Mouse (Mus musculus) heart, adult 2 months (tissue): ENCODE data around the gene A1cf.

Experiments
- CTCF ChIP-seq: fragments of 200-600 bp; IDR thresholded peaks from 2 replicates; pipeline ENCODE4 v1.8.1; 2022; ENCODE audit warnings: antibody characterized with exemption, mild to moderate bottlenecking, moderate library complexity
- EP300 ChIP-seq: fragments of 200-500 bp; IDR thresholded peaks from 2 replicates; pipeline ENCODE4 v1.6.1; 2011; ENCODE audit warnings: low read depth, low read length, control low read depth; ENCODE audit not compliant: insufficient read depth
- POLR2A ChIP-seq: fragments of 200-500 bp; IDR thresholded peaks from 2 replicates; pipeline ENCODE4 v1.6.1; 2011; ENCODE audit warnings: mild to moderate bottlenecking, low read depth, low read length, control low read depth; ENCODE audit not compliant: insufficient read depth

- peak; percentile 61 for TF ChIP-seq CTCF
- TF ChIP-seq POLR2A = no peak
- TF ChIP-seq EP300 = no peak
These were observed 99.5 kb downstream of the A1cf start for GRCm38 (mm10) chr19:31967933-31968532.
